ENCODE assay signal across 10 mouse cellular contexts in genomic region chr14:31025785-31026184, GRCm38 (mm10). TPM values are rescaled to one million over a fixed set of nuclear protein-coding genes. Genes with fewer than 3 reads are reported as not detected.
A peak's percentile ranks its signal among the peaks of the same experiment; 100 is the strongest.
DNase-seq lines count a peak whose midpoint lies in the region; ATAC-seq lines count a peak whose summit lies in the region.
"Had no signal": no experiment of that assay in that cellular context is flagged by ENCODE, and none has a peak within 500 bp of the region (broad histone marks: within the 10 kb centered on the region; RNA-seq: fewer than 3 reads in every experiment).

No protein-coding gene starts in this region.

- DNase-seq in forebrain, embryonic 14.5 days (ENCODE audit: low spot score) = peak; percentile 10
- DNase-seq in midbrain, embryonic 14.5 days = peak; percentile 4
- no peak for DNase-seq in midbrain, embryonic 11.5 days (ENCODE audit: low spot score, missing footprints)
- DNase-seq in brain, adult 2 months (ENCODE audit: low read depth, low spot score) = peak; percentile 9
- peak; percentile 28 for DNase-seq in thymus, postnatal 25 days
- no peak for DNase-seq in frontal cortex, postnatal 14 days (ENCODE audit: low spot score in 2 of 2)
- DNase-seq in spleen, adult 18-20 months = no peak
- DNase-seq: kidney, adult 9 months had no signal

- no peak overlapping the region for H3K27ac ChIP-seq in forebrain, embryonic 14.5 days (ENCODE audit: low read depth, low read length)
- no peak overlapping the region for H3K27ac ChIP-seq in forebrain, embryonic 15.5 days (replicated peaks)
- H3K27ac ChIP-seq in midbrain, embryonic 14.5 days (replicated peaks; ENCODE audit: low read depth, low read length) = no peak overlapping the region
- no peak overlapping the region for H3K27ac ChIP-seq in midbrain, embryonic 11.5 days (ENCODE audit: low read depth, low read length)
- H3K27ac ChIP-seq: limb, embryonic 10.5 days had no signal

- no peak for ATAC-seq in forebrain, embryonic 14.5 days
- ATAC-seq in forebrain, embryonic 15.5 days (replicated peaks) = no peak
- no peak for ATAC-seq in midbrain, embryonic 14.5 days (ENCODE audit: low FRiP score, low TSS enrichment)
- ATAC-seq in midbrain, embryonic 11.5 days (ENCODE audit: low FRiP score) = no peak

- no peak overlapping the region for H3K4me3 ChIP-seq in forebrain, embryonic 14.5 days (ENCODE audit: low read depth, low read length)
- H3K4me3 ChIP-seq in forebrain, embryonic 15.5 days = no peak overlapping the region
- H3K4me3 ChIP-seq in midbrain, embryonic 14.5 days (replicated peaks; ENCODE audit: low read depth, low read length) = no peak overlapping the region
- H3K4me3 ChIP-seq in midbrain, embryonic 11.5 days (ENCODE audit: low read depth, low read length) = no peak overlapping the region
- H3K4me3 ChIP-seq: limb, embryonic 10.5 days had no signal

- no peaks in the 10 kb centered on the region for H3K4me1 ChIP-seq in forebrain, embryonic 14.5 days (ENCODE audit: control insufficient read depth, insufficient read depth, low read length)
- H3K4me1 ChIP-seq in forebrain, embryonic 15.5 days = peaks cover 18% of the 10 kb centered on the region
- H3K4me1 ChIP-seq in midbrain, embryonic 14.5 days (ENCODE audit: control insufficient read depth, insufficient read depth, low read length) = 0 out of 2 replicates have a peak, but pooled peaks cover under 1% of the 10 kb centered on the region
- peaks cover under 1% of the 10 kb centered on the region; the same call in 1 of the 2 replicates for H3K4me1 ChIP-seq in midbrain, embryonic 11.5 days (ENCODE audit: control insufficient read depth, insufficient read depth, low read length)
- H3K4me1 ChIP-seq: limb, embryonic 10.5 days had no signal

- H3K4me2 ChIP-seq in forebrain, embryonic 14.5 days (ENCODE audit: low read length) = no peak overlapping the region
- H3K4me2 ChIP-seq in forebrain, embryonic 15.5 days (replicated peaks) = no peak overlapping the region
- H3K4me2 ChIP-seq in midbrain, embryonic 14.5 days (ENCODE audit: low read length) = no peak overlapping the region
- no peak overlapping the region for H3K4me2 ChIP-seq in midbrain, embryonic 11.5 days

- no peaks in the 10 kb centered on the region for H3K9me3 ChIP-seq in forebrain, embryonic 14.5 days (replicated peaks; ENCODE audit: control insufficient read depth, low read length)
- H3K9me3 ChIP-seq in forebrain, embryonic 15.5 days = no peaks in the 10 kb centered on the region
- H3K9me3 ChIP-seq in midbrain, embryonic 14.5 days (ENCODE audit: control insufficient read depth, low read length) = no peaks in the 10 kb centered on the region
- H3K9me3 ChIP-seq in midbrain, embryonic 11.5 days (ENCODE audit: control insufficient read depth, low read length) = no peaks in the 10 kb centered on the region
- H3K9me3 ChIP-seq: limb, embryonic 10.5 days had no signal

- no peak overlapping the region for H3K9ac ChIP-seq in forebrain, embryonic 14.5 days (ENCODE audit: low read length)
- H3K9ac ChIP-seq in forebrain, embryonic 15.5 days (replicated peaks) = no peak overlapping the region
- H3K9ac ChIP-seq in midbrain, embryonic 14.5 days (replicated peaks; ENCODE audit: low read length) = no peak overlapping the region
- H3K9ac ChIP-seq in midbrain, embryonic 11.5 days (ENCODE audit: low read length) = no peak overlapping the region

- H3K27me3 ChIP-seq in forebrain, embryonic 14.5 days (replicated peaks; ENCODE audit: control insufficient read depth, insufficient read depth, low read length) = no peaks in the 10 kb centered on the region
- no peaks in the 10 kb centered on the region for H3K27me3 ChIP-seq in forebrain, embryonic 15.5 days
- H3K27me3 ChIP-seq in midbrain, embryonic 14.5 days (ENCODE audit: control insufficient read depth, insufficient read depth, low read length) = no peaks in the 10 kb centered on the region
- H3K27me3 ChIP-seq in midbrain, embryonic 11.5 days (ENCODE audit: control insufficient read depth, insufficient read depth, low read length) = no peaks in the 10 kb centered on the region

- H3K36me3 ChIP-seq in forebrain, embryonic 14.5 days (ENCODE audit: control insufficient read depth, insufficient read depth, low read length) = peaks cover 78% of the 10 kb centered on the region
- peaks cover 65% of the 10 kb centered on the region for H3K36me3 ChIP-seq in forebrain, embryonic 15.5 days
- H3K36me3 ChIP-seq in midbrain, embryonic 14.5 days (ENCODE audit: control insufficient read depth, insufficient read depth, low read length) = peaks cover 75% of the 10 kb centered on the region
- peaks cover 30% of the 10 kb centered on the region for H3K36me3 ChIP-seq in midbrain, embryonic 11.5 days (ENCODE audit: control insufficient read depth, insufficient read depth, low read length)

- 78% methylated on average over 3 of the region's 3 CpGs for WGBS in forebrain, embryonic 14.5 days
- WGBS in forebrain, embryonic 15.5 days = 81% methylated on average over 3 of the region's 3 CpGs
- 76% methylated on average over 3 of the region's 3 CpGs for WGBS in midbrain, embryonic 14.5 days
- 79% methylated on average over 3 of the region's 3 CpGs for whole genome bisulfite sequencing in midbrain, embryonic 11.5 days

RNA-seq across cellular contexts. Expression of gene Gnl3, which starts 6.8 kb away (rescaled TPM):
- 63.3 and 65.1 TPM in 2 replicates for polyA plus RNA-seq in forebrain, embryonic 14.5 days (2014; fragmentation: Nextera tagmentation; extraction: Ambion mirVana)
- 60.2 and 62.4 TPM in 2 replicates for polyA plus RNA-seq in forebrain, embryonic 15.5 days (2015; fragmentation: Nextera tagmentation; extraction: Ambion mirVana)
- 44.5 and 49.7 TPM in 2 replicates for polyA plus RNA-seq in midbrain, embryonic 14.5 days (2014; fragmentation: Nextera tagmentation; extraction: Ambion mirVana)
- polyA plus RNA-seq in midbrain, embryonic 11.5 days (2014; fragmentation: Nextera tagmentation; extraction: Ambion mirVana) = 96.2 and 103 TPM in 2 replicates

RNA-seq across cellular contexts. Expression of gene Pbrm1, which starts 6.8 kb away (rescaled TPM):
- polyA plus RNA-seq in forebrain, embryonic 14.5 days (2014; fragmentation: Nextera tagmentation; extraction: Ambion mirVana) = 103 and 125 TPM in 2 replicates
- polyA plus RNA-seq in forebrain, embryonic 15.5 days (2015; fragmentation: Nextera tagmentation; extraction: Ambion mirVana) = 165 and 166 TPM in 2 replicates
- polyA plus RNA-seq in midbrain, embryonic 14.5 days (2014; fragmentation: Nextera tagmentation; extraction: Ambion mirVana) = 120 and 136 TPM in 2 replicates
- 134 and 140 TPM in 2 replicates for polyA plus RNA-seq in midbrain, embryonic 11.5 days (2014; fragmentation: Nextera tagmentation; extraction: Ambion mirVana)

RNA-seq across cellular contexts. Expression of gene Spcs1, which starts 24.3 kb away (rescaled TPM):
- polyA plus RNA-seq in forebrain, embryonic 14.5 days (2014; fragmentation: Nextera tagmentation; extraction: Ambion mirVana) = 315 and 338 TPM in 2 replicates
- polyA plus RNA-seq in forebrain, embryonic 15.5 days (2015; fragmentation: Nextera tagmentation; extraction: Ambion mirVana) = 284 and 296 TPM in 2 replicates
- polyA plus RNA-seq in midbrain, embryonic 14.5 days (2014; fragmentation: Nextera tagmentation; extraction: Ambion mirVana) = 287 and 317 TPM in 2 replicates
- polyA plus RNA-seq in midbrain, embryonic 11.5 days (2014; fragmentation: Nextera tagmentation; extraction: Ambion mirVana) = 269 and 301 TPM in 2 replicates

RNA-seq across cellular contexts. Expression of gene Glt8d1, which starts 24.6 kb away (rescaled TPM):
- 55.9 and 56.0 TPM in 2 replicates for polyA plus RNA-seq in forebrain, embryonic 14.5 days (2014; fragmentation: Nextera tagmentation; extraction: Ambion mirVana)
- polyA plus RNA-seq in forebrain, embryonic 15.5 days (2015; fragmentation: Nextera tagmentation; extraction: Ambion mirVana) = 50.5 and 53.3 TPM in 2 replicates
- polyA plus RNA-seq in midbrain, embryonic 14.5 days (2014; fragmentation: Nextera tagmentation; extraction: Ambion mirVana) = 54.0 and 62.4 TPM in 2 replicates
- polyA plus RNA-seq in midbrain, embryonic 11.5 days (2014; fragmentation: Nextera tagmentation; extraction: Ambion mirVana) = 63.4 and 68.3 TPM in 2 replicates

Comparison
In these comparisons a context has a peak if more than half of its experiments do, and no peak if none do; other contexts are left out.
1. DNase-seq: peak in forebrain, embryonic 14.5 days (single experiment), midbrain, embryonic 14.5 days (single experiment), brain, adult 2 months (single experiment) and thymus, postnatal 25 days (single experiment); none in midbrain, embryonic 11.5 days (single experiment), frontal cortex, postnatal 14 days (0 of 2) and spleen, adult 18-20 months (0 of 2).